In genomic region chr3:157031513-157032142, GRCm38 (mm10) we compare ENCODE assay signal across 23 mouse cellular contexts.
DNase-seq lines count a peak whose midpoint lies in the region; ATAC-seq lines count a peak whose summit lies in the region.
"Had no signal": no experiment of that assay in that cellular context is flagged by ENCODE, and none has a peak within 500 bp of the region (broad histone marks: within the 10 kb centered on the region; RNA-seq: fewer than 3 reads in every experiment).

No protein-coding gene starts in this region.

- no peaks in the 10 kb centered on the region for H3K4me1 ChIP-seq in forebrain, embryonic 12.5 days
- H3K4me1 ChIP-seq in forebrain, embryonic 11.5 days (replicated peaks; ENCODE audit: control insufficient read depth, insufficient read depth, low read length): no peaks in the 10 kb centered on the region
- H3K4me1 ChIP-seq in hindbrain, embryonic 11.5 days (replicated peaks; ENCODE audit: control insufficient read depth, insufficient read depth, low read length): no peaks in the 10 kb centered on the region
- H3K4me1 ChIP-seq in hindbrain, embryonic 14.5 days (replicated peaks; ENCODE audit: control insufficient read depth, insufficient read depth, low read length): no peaks in the 10 kb centered on the region
- H3K4me1 ChIP-seq in midbrain, embryonic 14.5 days (ENCODE audit: control insufficient read depth, insufficient read depth, low read length): 0 out of 2 replicates have a peak, but pooled peaks cover 3% of the 10 kb centered on the region
- H3K4me1 ChIP-seq: embryonic facial prominence, embryonic 15.5 days; forebrain, embryonic 10.5 days had no signal

- no peaks in the 10 kb centered on the region for H3K9me3 ChIP-seq in forebrain, embryonic 12.5 days
- H3K9me3 ChIP-seq in forebrain, embryonic 11.5 days (ENCODE audit: control insufficient read depth, low read length): no peaks in the 10 kb centered on the region
- no peaks in the 10 kb centered on the region for H3K9me3 ChIP-seq in hindbrain, embryonic 11.5 days (ENCODE audit: control insufficient read depth, low read length)
- no peaks in the 10 kb centered on the region for H3K9me3 ChIP-seq in hindbrain, embryonic 14.5 days (ENCODE audit: control insufficient read depth, low read length)
- no peaks in the 10 kb centered on the region for H3K9me3 ChIP-seq in midbrain, embryonic 14.5 days (ENCODE audit: control insufficient read depth, low read length)
- H3K9me3 ChIP-seq: embryonic facial prominence, embryonic 15.5 days; forebrain, embryonic 10.5 days; hindbrain, embryonic 10.5 days had no signal

- H3K27ac ChIP-seq in forebrain, embryonic 12.5 days: no peak overlapping the region
- no peak overlapping the region for H3K27ac ChIP-seq in forebrain, embryonic 11.5 days (ENCODE audit: low read depth, low read length)
- no peak overlapping the region for H3K27ac ChIP-seq in hindbrain, embryonic 11.5 days (ENCODE audit: low read depth, low read length)
- H3K27ac ChIP-seq in hindbrain, embryonic 14.5 days: no peak overlapping the region
- H3K27ac ChIP-seq in midbrain, embryonic 14.5 days (replicated peaks; ENCODE audit: low read depth, low read length): peak overlapping the region; percentile 13; the same call in 1 of the 2 replicates
- H3K27ac ChIP-seq: embryonic facial prominence, embryonic 15.5 days; forebrain, embryonic 10.5 days; gastrocnemius, adult 2 months; hindbrain, embryonic 10.5 days had no signal

- H3K4me3 ChIP-seq in forebrain, embryonic 12.5 days (replicated peaks): no peak overlapping the region
- H3K4me3 ChIP-seq in forebrain, embryonic 11.5 days (ENCODE audit: low read depth, low read length): no peak overlapping the region
- no peak overlapping the region for H3K4me3 ChIP-seq in hindbrain, embryonic 11.5 days (ENCODE audit: low read depth, low read length)
- no peak overlapping the region for H3K4me3 ChIP-seq in hindbrain, embryonic 14.5 days (replicated peaks; ENCODE audit: low read length)
- H3K4me3 ChIP-seq in midbrain, embryonic 14.5 days (replicated peaks; ENCODE audit: low read depth, low read length): no peak overlapping the region
- H3K4me3 ChIP-seq: embryonic facial prominence, embryonic 15.5 days; erythroblast, embryonic 14.5 days; forebrain, embryonic 10.5 days; gastrocnemius, adult 2 months; hindbrain, embryonic 10.5 days had no signal

- 71% methylated on average over 4 of the region's 4 CpGs for WGBS in forebrain, embryonic 12.5 days
- 78% methylated on average over 4 of the region's 4 CpGs for WGBS in forebrain, embryonic 11.5 days
- 64% methylated on average over 4 of the region's 4 CpGs for WGBS in hindbrain, embryonic 11.5 days
- WGBS in hindbrain, embryonic 14.5 days: 66% methylated on average over 4 of the region's 4 CpGs
- 50% methylated on average over 4 of the region's 4 CpGs for WGBS in midbrain, embryonic 14.5 days

- H3K27me3 ChIP-seq in forebrain, embryonic 12.5 days: no peaks in the 10 kb centered on the region
- no peaks in the 10 kb centered on the region for H3K27me3 ChIP-seq in forebrain, embryonic 11.5 days (ENCODE audit: control insufficient read depth, insufficient read depth, low read length)
- no peaks in the 10 kb centered on the region for H3K27me3 ChIP-seq in hindbrain, embryonic 11.5 days (ENCODE audit: control insufficient read depth, insufficient read depth, low read length)
- no peaks in the 10 kb centered on the region for H3K27me3 ChIP-seq in hindbrain, embryonic 14.5 days (ENCODE audit: control insufficient read depth, insufficient read depth, low read length)
- no peaks in the 10 kb centered on the region for H3K27me3 ChIP-seq in midbrain, embryonic 14.5 days (ENCODE audit: control insufficient read depth, insufficient read depth, low read length)
- H3K27me3 ChIP-seq: embryonic facial prominence, embryonic 15.5 days had no signal

- H3K36me3 ChIP-seq in forebrain, embryonic 12.5 days (replicated peaks): no peaks in the 10 kb centered on the region
- no peaks in the 10 kb centered on the region for H3K36me3 ChIP-seq in forebrain, embryonic 11.5 days (ENCODE audit: control insufficient read depth, insufficient read depth, low read length)
- H3K36me3 ChIP-seq in hindbrain, embryonic 11.5 days (ENCODE audit: control insufficient read depth, insufficient read depth, low read length): no peaks in the 10 kb centered on the region
- H3K36me3 ChIP-seq in hindbrain, embryonic 14.5 days (replicated peaks; ENCODE audit: control insufficient read depth, insufficient read depth): no peaks in the 10 kb centered on the region
- no peaks in the 10 kb centered on the region for H3K36me3 ChIP-seq in midbrain, embryonic 14.5 days (ENCODE audit: control insufficient read depth, insufficient read depth, low read length)
- H3K36me3 ChIP-seq: embryonic facial prominence, embryonic 15.5 days; forebrain, embryonic 10.5 days; G1E; hindbrain, embryonic 10.5 days had no signal

- ATAC-seq in forebrain, embryonic 12.5 days (ENCODE audit: low FRiP score): 0 out of 2 replicates have a peak, but pooled peaks have one; percentile 30
- no peak for ATAC-seq in forebrain, embryonic 11.5 days (replicated peaks; ENCODE audit: low FRiP score)
- 0 out of 2 replicates have a peak, but pooled peaks have one; percentile 5 for ATAC-seq in hindbrain, embryonic 11.5 days (ENCODE audit: low FRiP score)
- ATAC-seq in hindbrain, embryonic 14.5 days (ENCODE audit: low FRiP score): no peak
- ATAC-seq in midbrain, embryonic 14.5 days (ENCODE audit: low FRiP score, low TSS enrichment): no peak; the same call in 1 of the 2 replicates
- ATAC-seq: CD4-positive, CD25-positive, alpha-beta regulatory T cell, adult 4 months; inflammation-experienced regulatory T-cells, adult 6 months; intestine, postnatal 0 days had no signal

- no peak for DNase-seq in forebrain, embryonic 11.5 days (ENCODE audit: low spot score)
- no peak for DNase-seq in hindbrain, embryonic 11.5 days (ENCODE audit: low spot score)
- DNase-seq in hindbrain, embryonic 14.5 days (ENCODE audit: low spot score): no peak
- DNase-seq in brain, adult 2 months (ENCODE audit: low read depth, low spot score): peak; percentile 29
- peak; percentile 46 for DNase-seq in midbrain, embryonic 14.5 days
- DNase-seq in urinary bladder, postnatal 36 days (ENCODE audit: low spot score in 2 of 2): no peak
- no peak for DNase-seq in cerebellum, adult 18-20 months
- DNase-seq: adrenal gland, postnatal 14 days; B cell, adult 2 months; cerebellum, adult 8-10 months; embryo, embryonic 11 days; gastrocnemius, adult 2 months; gastrocnemius, postnatal 25 days; heart, postnatal 10 days had no signal

- no peak overlapping the region for H3K9ac ChIP-seq in forebrain, embryonic 12.5 days
- H3K9ac ChIP-seq in forebrain, embryonic 11.5 days (ENCODE audit: low read length): no peak overlapping the region
- no peak overlapping the region for H3K9ac ChIP-seq in hindbrain, embryonic 11.5 days (ENCODE audit: low read depth, low read length)
- H3K9ac ChIP-seq in hindbrain, embryonic 14.5 days: no peak overlapping the region
- H3K9ac ChIP-seq in midbrain, embryonic 14.5 days (replicated peaks; ENCODE audit: low read length): no peak overlapping the region
- H3K9ac ChIP-seq: embryonic facial prominence, embryonic 15.5 days had no signal

- H3K4me2 ChIP-seq in forebrain, embryonic 12.5 days: no peak overlapping the region
- H3K4me2 ChIP-seq in forebrain, embryonic 11.5 days (ENCODE audit: low read depth, low read length, severe bottlenecking): no peak overlapping the region
- H3K4me2 ChIP-seq in hindbrain, embryonic 11.5 days (replicated peaks; ENCODE audit: low read depth, low read length): no peak overlapping the region
- H3K4me2 ChIP-seq in hindbrain, embryonic 14.5 days (replicated peaks): no peak overlapping the region
- H3K4me2 ChIP-seq in midbrain, embryonic 14.5 days (ENCODE audit: low read length): no peak overlapping the region
- H3K4me2 ChIP-seq: embryonic facial prominence, embryonic 15.5 days had no signal

Comparison
In these comparisons a context has a peak if more than half of its experiments do, and no peak if none do; other contexts are left out.
1. ATAC-seq: peak in forebrain, embryonic 12.5 days (single experiment) and hindbrain, embryonic 11.5 days (single experiment); none in forebrain, embryonic 11.5 days (single experiment), hindbrain, embryonic 14.5 days (single experiment) and midbrain, embryonic 14.5 days (single experiment).
2. DNase-seq: peak in brain, adult 2 months (single experiment) and midbrain, embryonic 14.5 days (single experiment); none in forebrain, embryonic 11.5 days (single experiment), hindbrain, embryonic 11.5 days (single experiment), hindbrain, embryonic 14.5 days (single experiment), urinary bladder, postnatal 36 days (0 of 2) and cerebellum, adult 18-20 months (0 of 2).